Mouse (Mus musculus) heart, adult 9 months (tissue): ENCODE results near the gene Myl6.

ENCODE experiments used
- DNase-seq, 2 experiments: peaks; one replicate each; pipeline ENCODE4 v3.0.0; 2022; ENCODE audit warnings: low spot score in 2 of 2

Gene Myl6

DNA sequence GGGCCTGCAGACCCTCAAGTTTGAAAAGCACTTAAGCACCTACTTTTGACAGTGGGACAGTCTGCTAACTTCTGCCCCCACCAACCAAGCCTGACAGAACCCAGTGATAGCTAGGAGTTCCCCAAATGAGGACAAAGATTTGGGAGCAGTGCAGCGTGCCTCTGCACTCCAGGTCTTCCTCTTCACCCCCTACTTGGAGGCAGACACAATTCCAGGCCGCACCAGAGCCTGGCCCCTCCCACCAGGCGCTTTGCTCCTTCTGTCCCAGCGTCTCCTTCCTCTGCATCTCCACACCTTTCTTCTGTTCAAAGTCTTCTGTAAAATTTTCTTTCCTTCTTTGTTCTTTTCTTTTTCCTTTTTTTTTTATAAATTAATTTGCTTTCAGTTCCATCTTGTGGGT, 4.2 kb downstream of the Myl6 start:
- DNase-seq = no peak

GRCm38 (mm10) chr10:128489380-128489779, 4.6 kb downstream of the Myl6 start:
- DNase-seq = no peak

GRCm38 (mm10) chr10:128488776-128489175, 5.2 kb downstream of the Myl6 start:
- DNase-seq = no peak

DNA sequence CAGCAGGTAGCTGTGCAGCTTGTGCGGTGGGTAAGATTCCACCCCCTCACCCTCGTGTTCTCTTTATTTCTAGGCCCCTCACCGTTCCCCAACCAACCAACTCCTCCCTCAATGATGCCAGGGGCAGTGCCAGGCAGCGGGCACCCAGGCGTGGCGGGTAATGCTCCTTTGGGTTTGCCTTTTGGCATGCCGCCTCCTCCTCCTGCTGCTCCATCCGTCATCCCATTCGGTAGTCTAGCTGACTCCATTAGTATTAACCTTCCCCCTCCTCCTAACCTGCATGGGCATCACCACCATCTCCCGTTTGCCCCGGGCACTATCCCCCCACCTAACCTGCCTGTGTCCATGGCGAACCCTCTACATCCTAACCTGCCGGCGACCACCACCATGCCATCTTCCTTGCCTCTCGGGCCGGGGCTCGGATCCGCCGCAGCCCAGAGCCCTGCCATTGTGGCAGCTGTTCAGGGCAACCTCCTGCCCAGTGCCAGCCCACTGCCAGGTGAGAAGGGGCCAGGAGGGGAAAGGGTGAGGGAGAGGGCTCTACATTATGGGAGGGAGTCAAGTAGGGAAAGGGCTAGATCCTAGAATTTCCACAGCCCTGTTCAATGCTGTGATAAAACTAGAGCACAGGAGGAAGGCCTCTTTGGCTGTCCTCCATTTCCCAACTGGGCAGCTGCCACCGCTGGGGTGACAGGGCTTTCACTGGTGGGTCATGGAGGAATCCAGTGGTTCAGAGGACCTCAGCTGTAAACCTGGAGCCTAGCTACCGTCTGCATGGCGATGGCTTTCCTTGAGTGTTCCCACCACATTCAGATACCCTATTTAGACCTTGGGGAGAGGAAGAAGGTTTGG, 5.9 kb downstream of the Myl6 start:
- no peak for DNase-seq

- DNase-seq = no peak
Observed at GRCm38 (mm10) chr10:128486370-128486769, 7.6 kb downstream of the Myl6 start.

- DNase-seq = no peak
Observed at GRCm38 (mm10) chr10:128474366-128474765, 19.6 kb downstream of the Myl6 start.

GRCm38 (mm10) chr10:128460270-128460630, 33.7 kb downstream of the Myl6 start:
- DNase-seq = no peak

- peak; percentile 36 to 52 for DNase-seq
Observed at GRCm38 (mm10) chr10:128459409-128460269, 34.3 kb downstream of the Myl6 start.

GRCm38 (mm10) chr10:128458719-128459408, 35.1 kb downstream of the Myl6 start, which contains the start of gene Smarcc2:
Gene Smarcc2 (plus strand): TSS chr10:128459248.
- peak; percentile 81 for DNase-seq

GRCm38 (mm10) chr10:128458348-128458718, 35.6 kb downstream of the Myl6 start:
- peak; percentile 80 to 89 for DNase-seq

GRCm38 (mm10) chr10:128457676-128458075, 36.3 kb downstream of the Myl6 start:
- DNase-seq = no peak

- peak; percentile 38 to 63 for DNase-seq
Observed at GRCm38 (mm10) chr10:128455280-128455679, 38.7 kb downstream of the Myl6 start.

DNA sequence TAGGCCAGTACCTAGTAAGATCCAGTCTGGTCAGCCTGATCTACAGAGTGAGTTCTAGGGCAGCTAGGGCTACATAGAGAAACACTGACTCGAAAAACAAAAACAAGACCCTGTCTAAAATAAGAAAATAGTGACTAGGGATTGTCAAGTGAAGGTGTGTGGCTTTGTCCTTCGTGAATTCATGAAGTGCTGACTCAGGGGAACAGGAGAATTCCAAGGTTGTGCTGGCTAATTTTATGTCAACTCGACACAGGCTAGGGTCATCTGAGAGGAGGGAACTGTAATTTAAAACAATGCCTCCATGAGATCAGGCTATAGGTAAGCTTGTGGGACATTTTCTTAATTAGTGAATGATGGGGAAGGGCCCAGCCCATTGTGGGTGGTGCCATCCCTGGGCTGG, 39.5 kb downstream of the Myl6 start:
- no peak for DNase-seq

DNA sequence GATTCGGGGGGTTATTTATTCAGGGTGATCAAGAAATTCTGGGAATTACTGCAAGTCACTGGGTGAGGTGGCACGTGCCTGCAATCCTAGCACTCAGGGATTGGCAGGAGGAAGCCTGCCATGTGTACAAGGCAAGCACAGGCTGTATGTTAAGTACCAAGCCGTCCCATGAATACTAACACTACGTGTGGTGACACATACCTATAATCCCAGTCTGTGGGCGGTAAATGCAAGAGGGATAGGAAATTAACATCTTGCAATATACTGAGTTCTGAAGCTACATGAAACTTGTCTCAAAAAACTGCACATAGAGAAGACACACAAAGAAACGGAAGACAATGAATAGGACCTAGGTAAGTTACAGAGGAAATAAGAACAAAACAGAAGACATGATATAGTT, 42.9 kb downstream of the Myl6 start:
- DNase-seq = no peak

- no peak for DNase-seq
Observed at GRCm38 (mm10) chr10:128445407-128445806, 48.5 kb downstream of the Myl6 start.

DNA sequence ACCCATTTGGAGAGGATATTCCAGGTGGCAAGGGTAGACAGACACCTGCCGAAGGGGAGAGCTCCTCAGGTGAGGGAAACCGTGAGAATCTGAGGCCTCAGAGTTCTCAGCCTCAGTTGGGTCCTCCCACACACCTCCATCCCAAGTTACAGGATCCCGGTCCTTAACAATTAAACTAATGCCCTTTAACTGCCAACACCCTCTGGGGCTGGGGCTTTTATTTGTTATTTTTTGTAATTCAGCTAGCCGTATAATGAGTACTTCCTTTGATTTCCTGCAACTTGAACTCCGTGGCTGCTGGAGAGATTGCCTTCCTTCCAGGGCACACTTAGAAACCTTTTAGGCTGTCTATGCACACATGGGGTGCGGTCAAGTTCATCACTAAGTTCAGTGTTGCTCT, 49.6 kb downstream of the Myl6 start:
- no peak for DNase-seq

GRCm38 (mm10) chr10:128442718-128443117, 51.2 kb downstream of the Myl6 start:
- no peak for DNase-seq

GRCm38 (mm10) chr10:128441324-128442119, 52.4 kb downstream of the Myl6 start:
- DNase-seq = no peak
